Mouse (Mus musculus) thymus, adult 2 months (tissue): ENCODE results near the gene Otud4. TPM values are rescaled to one million over a fixed set of nuclear protein-coding genes. Genes with fewer than 3 reads are reported as not detected.
A peak's percentile ranks its signal among the peaks of the same experiment; 100 is the strongest.
"Not testable (repeated sequence)": the region's sequence is repeated elsewhere in the genome, so short reads cannot be mapped to it uniquely, and the experiment has no call there.

ENCODE experiments used
- DNase-seq: peaks from one replicate; pipeline ENCODE4 v3.0.0; 2021
- H3K27ac ChIP-seq: fragments of 200-500 bp; 2 replicates; pipeline ENCODE4 v1.5.1; 2012; ENCODE audit warnings: low read length, control low read depth; ENCODE audit not compliant: control insufficient read depth, insufficient read depth
- H3K27me3 ChIP-seq: fragments of 200-500 bp; 2 replicates; pipeline ENCODE4 v1.6.1; 2012; ENCODE audit warnings: mild to moderate bottlenecking, low read length, moderate library complexity, mixed read lengths; ENCODE audit not compliant: control insufficient read depth, insufficient read depth
- H3K36me3 ChIP-seq: fragments of 200-500 bp; 2 replicates; pipeline ENCODE4 v1.6.1; 2012; ENCODE audit warnings: mild to moderate bottlenecking, low read length, moderate library complexity; ENCODE audit not compliant: control insufficient read depth, insufficient read depth
- H3K4me1 ChIP-seq: fragments of 200-500 bp; replicated peaks from 2 replicates; pipeline ENCODE4 v1.6.1; 2012; ENCODE audit warnings: low read length; ENCODE audit not compliant: control insufficient read depth, insufficient read depth
- H3K4me3 ChIP-seq: fragments of 200-500 bp; 2 replicates; pipeline ENCODE4 v1.5.1; 2012; ENCODE audit warnings: mild to moderate bottlenecking, low read length, control low read depth, moderate library complexity; ENCODE audit not compliant: control insufficient read depth, insufficient read depth
- CTCF ChIP-seq: fragments of 200-500 bp; IDR thresholded peaks from 2 replicates; pipeline ENCODE4 v1.5.1; 2012; ENCODE audit warnings: mild to moderate bottlenecking, control low read depth, low read length, moderate library complexity, borderline replicate concordance; ENCODE audit not compliant: control insufficient read depth, poor library complexity, insufficient read depth; ENCODE audit errors: extremely low read depth
- POLR2A ChIP-seq: fragments of 200-500 bp; IDR thresholded peaks from 2 replicates; pipeline ENCODE4 v1.6.1; 2012; ENCODE audit warnings: mild to moderate bottlenecking, low read length, control low read depth, moderate library complexity; ENCODE audit not compliant: control insufficient read depth, poor library complexity, insufficient read depth; ENCODE audit errors: extremely low read depth
- WGBS: fragments of 180-500 bp; shearing (Covaris S2); methylation state at CpG from one replicate; pipeline ENCODE4 v1.1.7; 2018; 5-methylcytosine and 5-hydroxymethylcytosine counted together
- polyA plus RNA-seq: library from polyadenylated mRNA; depleted of rRNA; stranded (reverse); fragments of >200 nt; gene quantifications from 2 replicates; pipeline ENCODE4 v1.2.3, GENCODE M21; 2012

The Otud4 gene
- polyA plus RNA-seq, 1 experiment: 55.1 TPM

GRCm38 (mm10) chr8:79638001-79638706 is 1.3 kb upstream of the Otud4 start:
- DNase-seq: peak; percentile 9
- Histone ChIP-seq H3K36me3 (no peaks in the 10 kb centered on the region), H3K27me3 (no peaks in the 10 kb centered on the region), H3K4me3 (peak overlapping the region; percentile 60; the same call in 1 of the 2 replicates), H3K27ac (peak overlapping the region; percentile 82; the same call in 1 of the 2 replicates), H3K4me1 (no peaks in the 10 kb centered on the region)
- TF ChIP-seq POLR2A (no peak), CTCF (no peak)
- WGBS: 5% methylated on average over 11 of the region's 11 CpGs

GRCm38 (mm10) chr8:79638707-79639549 is 490 bp upstream of the Otud4 start:
- WGBS: under 1% methylated on average over 77 of the region's 77 CpGs
- H3K36me3 ChIP-seq: no peaks in the 10 kb centered on the region
- TF ChIP-seq POLR2A (peak; percentile 87), CTCF (0 out of 2 replicates have a peak, but pooled peaks have one; percentile 13)
- peak overlapping the region; percentile 82 for H3K27ac ChIP-seq
- H3K4me1 ChIP-seq: no peaks in the 10 kb centered on the region
- peak overlapping the region; percentile 79 for H3K4me3 ChIP-seq
- H3K27me3 ChIP-seq: no peaks in the 10 kb centered on the region
- DNase-seq: peak; percentile 98

GRCm38 (mm10) chr8:79641119-79641518 is 1.7 kb downstream of the Otud4 start:
- WGBS: 5% methylated on average over 1 of the region's 1 CpGs
- no peak overlapping the region for H3K4me3 ChIP-seq

GRCm38 (mm10) chr8:79649569-79649968 is 10.2 kb downstream of the Otud4 start:
- H3K27ac ChIP-seq: 0 out of 2 replicates have a peak overlapping the region, but pooled peaks have one; percentile 41

More at GRCm38 (mm10) chr8:79641119-79641518, 1.7 kb downstream of the Otud4 start:
- no peaks in the 10 kb centered on the region for H3K4me1 ChIP-seq
- no peaks in the 10 kb centered on the region for H3K27me3 ChIP-seq
- TF ChIP-seq CTCF: no peak
- TF ChIP-seq POLR2A: no peak
- no peak for DNase-seq
- peaks cover 8% of the 10 kb centered on the region; the same call in 1 of the 2 replicates for H3K36me3 ChIP-seq
- H3K27ac ChIP-seq: no peak overlapping the region

GRCm38 (mm10) chr8:79650158-79650814 is 10.9 kb downstream of the Otud4 start:
- TF ChIP-seq POLR2A: no peak
- no peak for TF ChIP-seq CTCF
- H3K27ac ChIP-seq: no peak overlapping the region
- peaks cover 3% of the 10 kb centered on the region; the same call in 1 of the 2 replicates for H3K4me1 ChIP-seq
- H3K36me3 ChIP-seq: peaks cover 17% of the 10 kb centered on the region
- H3K4me3 ChIP-seq: no peak overlapping the region
- no peaks in the 10 kb centered on the region for H3K27me3 ChIP-seq
- 88% methylated on average over 1 of the region's 1 CpGs for WGBS
- peak; percentile 51 for DNase-seq

More at GRCm38 (mm10) chr8:79649569-79649968, 10.2 kb downstream of the Otud4 start:
- 95% methylated on average over 4 of the region's 4 CpGs for WGBS
- H3K27me3 ChIP-seq: no peaks in the 10 kb centered on the region
- no peak overlapping the region for H3K4me3 ChIP-seq
- TF ChIP-seq CTCF (no peak), POLR2A (no peak)
- no peak for DNase-seq
- H3K36me3 ChIP-seq: peaks cover 13% of the 10 kb centered on the region
- H3K4me1 ChIP-seq: peaks cover 3% of the 10 kb centered on the region; the same call in 1 of the 2 replicates

GRCm38 (mm10) chr8:79653736-79654135 is 14.3 kb downstream of the Otud4 start:
- Histone ChIP-seq H3K27me3 (no peaks in the 10 kb centered on the region), H3K36me3 (peaks cover 24% of the 10 kb centered on the region), H3K4me1 (peaks cover 3% of the 10 kb centered on the region; the same call in 1 of the 2 replicates), H3K27ac (no peak overlapping the region), H3K4me3 (no peak overlapping the region)
- WGBS: 92% methylated on average over 4 of the region's 4 CpGs
- no peak for DNase-seq
- TF ChIP-seq POLR2A (no peak), CTCF (no peak)

- not testable (repeated sequence) for H3K4me1 ChIP-seq, H3K27ac ChIP-seq, H3K4me3 ChIP-seq, DNase-seq, H3K27me3 ChIP-seq
- WGBS: 85% methylated on average over 4 of the region's 4 CpGs
- H3K36me3 ChIP-seq: peaks cover 60% of the 10 kb centered on the region
Observed at GRCm38 (mm10) chr8:79658715-79659114, 19.3 kb downstream of the Otud4 start.
